In genomic region chrX:74304867-74305700, GRCm38 (mm10) we compare ENCODE assay signal across 8 mouse cellular contexts. TPM values are rescaled to one million over a fixed set of nuclear protein-coding genes. Genes with fewer than 3 reads are reported as not detected.
A peak's percentile ranks its signal among the peaks of the same experiment; 100 is the strongest.
DNase-seq lines count a peak whose midpoint lies in the region; ATAC-seq and TF ChIP-seq lines count a peak whose summit lies in the region.

Gene Gdi1, plus strand, starts transcription at chrX:74304998.

- in situ Hi-C loops in ES-E14 (cut with MboI; ENCODE audit: low sequenced_read_pairs in 2 of 2, unreplicated experiment in 2 of 2): loop anchor here in 1 of 2 experiments (25.0 kb wide), 1 partner anchor 107 kb away; no protein-coding TSS in a partner anchor

- peak; percentile 54 for DNase-seq in ES-E14 (ENCODE audit: low read depth, low spot score)
- DNase-seq in cerebellum, adult 11-12 months: peak; percentile 73
- peak; percentile 57 for DNase-seq in heart, postnatal 25 days (ENCODE audit: low spot score)
- peak; percentile 37 to 66 for DNase-seq in layer of hippocampus, adult 2 months (ENCODE audit: low spot score in 2 of 2)
- DNase-seq in lung, embryonic 14.5 days: peak; percentile 81
- DNase-seq in thymus, adult 18-20 months: peak; percentile 62 to 66

- intact Hi-C loops in heart, postnatal 25 days (cut with DNase I): loop anchor here (2.0 kb wide), 1 partner anchor 56 kb away; the partner anchor contains the start of gene Flna

- peak; percentile 84 for ATAC-seq in forebrain, embryonic 16.5 days
- peak; percentile 88 for ATAC-seq in lung, embryonic 14.5 days (ENCODE audit: insufficient read depth)

- WGBS in forebrain, embryonic 16.5 days: 18% methylated on average over 41 of the region's 41 CpGs
- WGBS in lung, embryonic 14.5 days: 12% methylated on average over 40 of the region's 41 CpGs
- WGBS in olfactory bulb, adult 2 months: 18% methylated on average over 37 of the region's 41 CpGs

- TF ChIP-seq POLR2A in olfactory bulb, adult 2 months (IDR thresholded peaks at IDR 0.05; ENCODE audit: insufficient read depth, low read depth, low read length): peak; percentile 81

- peaks cover 31% of the 10 kb centered on the region for H3K36me3 ChIP-seq in ES-E14 (ENCODE audit: control insufficient read depth, insufficient read depth, low read length, poor library complexity, severe bottlenecking)
- peaks cover 6% of the 10 kb centered on the region; the same call in 1 of the 2 replicates for H3K36me3 ChIP-seq in forebrain, embryonic 16.5 days (ENCODE audit: control insufficient read depth, insufficient read depth)
- peaks cover 71% of the 10 kb centered on the region for H3K36me3 ChIP-seq in lung, embryonic 14.5 days (ENCODE audit: insufficient read depth)

- TF ChIP-seq CTCF in layer of hippocampus, adult 2 months (conservative IDR thresholded peaks at IDR 0.05): peak; percentile 63
- peak; percentile 24 for TF ChIP-seq CTCF in lung, embryonic 14.5 days (IDR thresholded peaks at IDR 0.05; ENCODE audit: low read depth)
- no peak for TF ChIP-seq CTCF in olfactory bulb, adult 2 months (IDR thresholded peaks at IDR 0.05; ENCODE audit: insufficient read depth, low read depth, low read length)

- no peaks in the 10 kb centered on the region for H3K4me1 ChIP-seq in ES-E14 (ENCODE audit: control insufficient read depth in 2 of 2, insufficient read depth in 2 of 2, low read length in 2 of 2, poor library complexity in 1 of 2)
- peaks cover 11% of the 10 kb centered on the region for H3K4me1 ChIP-seq in forebrain, embryonic 16.5 days (replicated peaks; ENCODE audit: control insufficient read depth, insufficient read depth, low read length)
- H3K4me1 ChIP-seq in lung, embryonic 14.5 days (ENCODE audit: insufficient read depth): no peaks in the 10 kb centered on the region
- peaks cover 5% of the 10 kb centered on the region; the same call in 1 of the 2 replicates for H3K4me1 ChIP-seq in olfactory bulb, adult 2 months (ENCODE audit: control insufficient read depth, insufficient read depth, low read length)

- H3K27me3 ChIP-seq in forebrain, embryonic 16.5 days (replicated peaks; ENCODE audit: control insufficient read depth, insufficient read depth, low read length): no peaks in the 10 kb centered on the region
- H3K27me3 ChIP-seq in lung, embryonic 14.5 days (ENCODE audit: insufficient read depth, low read length): no peaks in the 10 kb centered on the region

- peak within 1 kb of the TSS; percentile 70 for H3K4me2 ChIP-seq in forebrain, embryonic 16.5 days (ENCODE audit: low read length)
- peak within 1 kb of the TSS; percentile 69 for H3K4me2 ChIP-seq in lung, embryonic 14.5 days

- no peaks in the 10 kb centered on the region for H3K9me3 ChIP-seq in ES-E14 (ENCODE audit: control insufficient read depth, insufficient read depth, low read depth, low read length)
- H3K9me3 ChIP-seq in forebrain, embryonic 16.5 days (ENCODE audit: control insufficient read depth, low read length): no peaks in the 10 kb centered on the region
- H3K9me3 ChIP-seq in lung, embryonic 14.5 days (ENCODE audit: low read depth, low read length): no peaks in the 10 kb centered on the region

- H3K27ac ChIP-seq in ES-E14 (ENCODE audit: insufficient read depth, low read depth, low read length, poor library complexity, severe bottlenecking): peak within 1 kb of the TSS; percentile 80
- H3K27ac ChIP-seq in forebrain, embryonic 16.5 days (ENCODE audit: low read length): peak within 1 kb of the TSS; percentile 96
- H3K27ac ChIP-seq in layer of hippocampus, adult 2 months: peak within 1 kb of the TSS; percentile 98
- peak within 1 kb of the TSS; percentile 81 for H3K27ac ChIP-seq in lung, embryonic 14.5 days (ENCODE audit: low read depth)
- H3K27ac ChIP-seq in olfactory bulb, adult 2 months (ENCODE audit: insufficient read depth, low read depth, low read length): peak within 1 kb of the TSS; percentile 100

- H3K4me3 ChIP-seq in ES-E14 (ENCODE audit: insufficient read depth in 1 of 2, low read depth in 1 of 2, low read length in 2 of 2, poor library complexity in 1 of 2, severe bottlenecking in 1 of 2): peak within 1 kb of the TSS; percentile 92 to 96
- peak within 1 kb of the TSS; percentile 67 for H3K4me3 ChIP-seq in forebrain, embryonic 16.5 days (replicated peaks; ENCODE audit: low read length)
- H3K4me3 ChIP-seq in layer of hippocampus, adult 2 months: peak within 1 kb of the TSS; percentile 67
- peak within 1 kb of the TSS; percentile 55 for H3K4me3 ChIP-seq in lung, embryonic 14.5 days (ENCODE audit: low read depth, low read length)
- peak within 1 kb of the TSS; percentile 85 for H3K4me3 ChIP-seq in olfactory bulb, adult 2 months (ENCODE audit: insufficient read depth, low read depth, low read length)

- H3K9ac ChIP-seq in ES-E14 (ENCODE audit: insufficient read depth, low read depth, low read length, poor library complexity, severe bottlenecking): peak within 1 kb of the TSS; percentile 73
- peak within 1 kb of the TSS; percentile 76 for H3K9ac ChIP-seq in forebrain, embryonic 16.5 days (replicated peaks; ENCODE audit: low read depth, low read length)
- H3K9ac ChIP-seq in lung, embryonic 14.5 days: peak within 1 kb of the TSS; percentile 59

TF ChIP-seq in ES-E14, 5 proteins besides CTCF, POLR2A, EP300 and RAD21:
- TF ChIP-seq ZC3H11A (IDR thresholded peaks at IDR 0.05; ENCODE audit: borderline replicate concordance, low read depth, low read length) (no peak), HCFC1 (IDR thresholded peaks at IDR 0.05; ENCODE audit: borderline replicate concordance, insufficient read depth, low read length) (0 out of 2 replicates have a peak, but pooled peaks have one; percentile 48), CHD2 (IDR thresholded peaks at IDR 0.05; ENCODE audit: low read depth, low read length) (peak; percentile 39; the same call in 1 of the 2 replicates)

RNA-seq across cellular contexts. Expression of gene Gdi1, which starts in this region (rescaled TPM):
- total RNA-seq in ES-E14 (2012; rRNA removed): 53.1 and 75.7 TPM in 2 replicates
- 950 and 1,103 TPM in 2 replicates for polyA plus RNA-seq in forebrain, embryonic 16.5 days (2015; fragmentation: Nextera tagmentation; extraction: Ambion mirVana)
- total RNA-seq in heart, postnatal 25 days (2021): 10 to 100 TPM; 71.4 to 80.9 TPM
- total RNA-seq in layer of hippocampus, adult 2 months (2021): 100 to 1,000 TPM; 620 to 624 TPM
- 142 and 156 TPM in 2 replicates for polyA plus RNA-seq in lung, embryonic 14.5 days (2014; fragmentation: Nextera tagmentation; extraction: Ambion mirVana)
- 513 and 810 TPM in 2 replicates for polyA plus RNA-seq in olfactory bulb, adult 2 months (2012; ENCODE audit: insufficient read depth, insufficient read length, low replicate concordance, missing spikeins)

Comparison
In these comparisons a context has a peak if more than half of its experiments do, and no peak if none do; other contexts are left out.
1. Peak in every context shown above with its lines: DNase-seq, ATAC-seq, H3K4me3 ChIP-seq and H3K27ac ChIP-seq.